In the genomic region with DNA sequence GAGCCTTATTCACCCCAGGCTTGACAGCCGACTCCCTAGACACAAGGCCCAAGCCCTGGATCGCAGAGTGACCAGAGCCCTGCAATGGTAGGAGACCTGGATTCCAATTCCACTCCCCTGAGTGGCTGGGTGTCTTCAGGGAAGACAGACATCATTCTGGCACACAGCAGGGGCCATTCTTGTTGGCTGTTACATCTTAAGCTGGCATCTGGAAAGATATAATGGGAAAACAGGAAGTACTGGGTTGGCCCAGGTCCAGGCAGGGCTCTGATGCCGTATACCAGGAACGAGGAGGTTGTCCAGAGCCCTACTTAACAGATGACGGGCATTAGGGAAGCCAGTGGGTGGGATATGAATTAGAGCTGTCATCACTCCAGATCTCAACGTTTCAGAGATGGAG, we compare ENCODE assay signal across 17 mouse cellular contexts. TPM values are rescaled to one million over a fixed set of nuclear protein-coding genes. Genes with fewer than 3 reads are reported as not detected.
DNase-seq lines count a peak whose midpoint lies in the region; ATAC-seq and TF ChIP-seq lines count a peak whose summit lies in the region.
"Had no signal": no experiment of that assay in that cellular context is flagged by ENCODE, and none has a peak within 500 bp of the region (broad histone marks: within the 10 kb centered on the region; RNA-seq: fewer than 3 reads in every experiment).

No protein-coding gene starts in this region.

- DNase-seq in cerebellum, postnatal 10 days: peak; percentile 30 to 38
- DNase-seq in cerebellum, postnatal 25 days: no peak
- DNase-seq in kidney, adult 9 months: no peak
- peak; percentile 14 for DNase-seq in ovary, postnatal 36 days (ENCODE audit: low spot score)
- DNase-seq in ovary, postnatal 14 days (ENCODE audit: low spot score): no peak
- peak; percentile 15 for DNase-seq in stomach, postnatal 0 days (ENCODE audit: low spot score)
- DNase-seq in left cerebral cortex, adult 8-10 months (ENCODE audit: low spot score in 2 of 2): no peak
- DNase-seq: adrenal gland, postnatal 25 days; right cerebral cortex, postnatal 14 days had no signal

- no peak overlapping the region for H3K27ac ChIP-seq in kidney, embryonic 15.5 days
- H3K27ac ChIP-seq in stomach, postnatal 0 days (replicated peaks): no peak overlapping the region
- H3K27ac ChIP-seq: layer of hippocampus, adult 2 months had no signal

- H3K9me3 ChIP-seq in kidney, embryonic 15.5 days (replicated peaks): no peaks in the 10 kb centered on the region
- no peaks in the 10 kb centered on the region for H3K9me3 ChIP-seq in stomach, postnatal 0 days (ENCODE audit: control insufficient read depth, low read length)

- WGBS in kidney, embryonic 15.5 days: 57% methylated on average over 6 of the region's 6 CpGs
- WGBS in stomach, postnatal 0 days: 35% methylated on average over 6 of the region's 6 CpGs

- ATAC-seq in kidney, embryonic 15.5 days (replicated peaks; ENCODE audit: low FRiP score): peak; percentile 22; the same call in 1 of the 2 replicates
- ATAC-seq in stomach, postnatal 0 days (ENCODE audit: low FRiP score, low TSS enrichment): 0 out of 2 replicates have a peak, but pooled peaks have one; percentile 2
- ATAC-seq: hindbrain, embryonic 16.5 days; Patski had no signal

- TF ChIP-seq CTCF in stomach, postnatal 0 days (IDR thresholded peaks at IDR 0.05; ENCODE audit: low read depth): 0 out of 2 replicates have a peak, but pooled peaks have one; percentile 1

- H3K27me3 ChIP-seq in kidney, embryonic 15.5 days: no peaks in the 10 kb centered on the region
- H3K27me3 ChIP-seq in stomach, postnatal 0 days (ENCODE audit: control insufficient read depth, insufficient read depth, low read length): no peaks in the 10 kb centered on the region

- H3K4me3 ChIP-seq in kidney, embryonic 15.5 days (replicated peaks): no peak overlapping the region
- no peak overlapping the region for H3K4me3 ChIP-seq in stomach, postnatal 0 days (ENCODE audit: low read depth, low read length)
- H3K4me3 ChIP-seq: layer of hippocampus, adult 2 months had no signal

- TF ChIP-seq EP300 in stomach, postnatal 0 days (optimal IDR thresholded peaks at IDR 0.05): no peak

- peaks cover 15% of the 10 kb centered on the region for H3K36me3 ChIP-seq in kidney, embryonic 15.5 days
- no peaks in the 10 kb centered on the region for H3K36me3 ChIP-seq in stomach, postnatal 0 days (ENCODE audit: control insufficient read depth, insufficient read depth, low read length)

- no peak overlapping the region for H3K9ac ChIP-seq in kidney, embryonic 15.5 days
- no peak overlapping the region for H3K9ac ChIP-seq in stomach, postnatal 0 days (ENCODE audit: low read length)

- peaks cover 4% of the 10 kb centered on the region; the same call in 1 of the 2 replicates for H3K4me1 ChIP-seq in kidney, embryonic 15.5 days
- no peaks in the 10 kb centered on the region for H3K4me1 ChIP-seq in stomach, postnatal 0 days (replicated peaks; ENCODE audit: control insufficient read depth, insufficient read depth)

- H3K4me2 ChIP-seq in kidney, embryonic 15.5 days: no peak overlapping the region
- no peak overlapping the region for H3K4me2 ChIP-seq in stomach, postnatal 0 days (replicated peaks; ENCODE audit: low read depth)

RNA-seq across cellular contexts. Expression of a gene that starts 28.1 kb away (rescaled TPM):
- polyA plus RNA-seq in kidney, embryonic 15.5 days (2015; fragmentation: Nextera tagmentation; extraction: Ambion mirVana): 15.2 and 19.4 TPM in 2 replicates
- 3.0 and 3.7 TPM in 2 replicates for polyA plus RNA-seq in stomach, postnatal 0 days (2015; fragmentation: Nextera tagmentation; extraction: Ambion mirVana)
- total RNA-seq in left cerebral cortex, adult 8-10 months (2022): 10 to 100 TPM; 65.5 to 74.0 (median 67.1) TPM

RNA-seq across cellular contexts. Expression of a gene that starts 38.6 kb away (rescaled TPM):
- polyA plus RNA-seq in kidney, embryonic 15.5 days (2015; fragmentation: Nextera tagmentation; extraction: Ambion mirVana): not detected in 2 replicates
- polyA plus RNA-seq in stomach, postnatal 0 days (2015; fragmentation: Nextera tagmentation; extraction: Ambion mirVana): not detected in 2 replicates
- total RNA-seq in left cerebral cortex, adult 8-10 months (2022): not detected
- total RNA-seq: adrenal gland, postnatal 25 days; heart, adult 8-10 months; layer of hippocampus, adult 2 months had no signal
- polyA plus RNA-seq: cerebellum, adult 2 months; hindbrain, embryonic 16.5 days; limb, embryonic 11.5 days; lung, embryonic 16.5 days; Patski had no signal

RNA-seq across cellular contexts. Expression of a gene that starts 40.9 kb away (rescaled TPM):
- polyA plus RNA-seq in kidney, embryonic 15.5 days (2015; fragmentation: Nextera tagmentation; extraction: Ambion mirVana): 616 and 693 TPM in 2 replicates
- polyA plus RNA-seq in stomach, postnatal 0 days (2015; fragmentation: Nextera tagmentation; extraction: Ambion mirVana): 416 and 424 TPM in 2 replicates
- 100 to 1,000 TPM; 291 to 329 (median 323) TPM for total RNA-seq in left cerebral cortex, adult 8-10 months (2022)

RNA-seq across cellular contexts. Expression of a gene that starts 41.0 kb away (rescaled TPM):
- 12.9 and 13.6 TPM in 2 replicates for polyA plus RNA-seq in kidney, embryonic 15.5 days (2015; fragmentation: Nextera tagmentation; extraction: Ambion mirVana)
- polyA plus RNA-seq in stomach, postnatal 0 days (2015; fragmentation: Nextera tagmentation; extraction: Ambion mirVana): 8.9 and 9.9 TPM in 2 replicates
- 1 to 10 TPM; 6.8 to 8.0 (median 7.7) TPM for total RNA-seq in left cerebral cortex, adult 8-10 months (2022)

RNA-seq across cellular contexts. Expression of a gene that starts 49.3 kb away (rescaled TPM):
- 26.3 and 27.0 TPM in 2 replicates for polyA plus RNA-seq in kidney, embryonic 15.5 days (2015; fragmentation: Nextera tagmentation; extraction: Ambion mirVana)
- 10.8 and 11.3 TPM in 2 replicates for polyA plus RNA-seq in stomach, postnatal 0 days (2015; fragmentation: Nextera tagmentation; extraction: Ambion mirVana)
- total RNA-seq in left cerebral cortex, adult 8-10 months (2022): 10 to 100 TPM; 24.7 to 31.7 (median 27.3) TPM

Comparison
In these comparisons a context has a peak if more than half of its experiments do, and no peak if none do; other contexts are left out.
1. DNase-seq: peak in cerebellum, postnatal 10 days (2 of 2), ovary, postnatal 36 days (single experiment) and stomach, postnatal 0 days (single experiment); none in cerebellum, postnatal 25 days (0 of 2), kidney, adult 9 months (single experiment), ovary, postnatal 14 days (single experiment) and left cerebral cortex, adult 8-10 months (0 of 2).